Mouse (Mus musculus) layer of hippocampus, adult 2 months (tissue): ENCODE data around the gene Anxa6. TPM values are rescaled to one million over a fixed set of nuclear protein-coding genes. Genes with fewer than 3 reads are reported as not detected.

ENCODE experiments used
- DNase-seq, 2 experiments: peaks; one replicate each; pipeline ENCODE4 v3.0.0; 2022; ENCODE audit warnings: low spot score in 2 of 2
- H3K27ac ChIP-seq: fragments of 200-600 bp; 2 replicates; pipeline ENCODE4 v1.8.1; 2022
- H3K4me3 ChIP-seq: fragments of 200-600 bp; 2 replicates; pipeline ENCODE4 v1.8.1; 2022; ENCODE audit warnings: mild to moderate bottlenecking
- CTCF ChIP-seq: fragments of 200-600 bp; conservative IDR thresholded peaks from 2 replicates; pipeline ENCODE4 v1.8.1; 2022; ENCODE audit warnings: antibody characterized with exemption, mild to moderate bottlenecking, moderate library complexity
- total RNA-seq, 2 experiments: library from RNA; stranded (reverse); gene quantifications; 2 replicates each; pipeline ENCODE4 v1.2.3; 2021

Anxa6 gene
- total RNA-seq, 2 experiments from 2014 or later, result 100 to 103 TPM

GRCm38 (mm10) chr11:54981630-54982029 lies 51.6 kb downstream of the Anxa6 start:
- no peak for DNase-seq
- Histone ChIP-seq H3K27ac (no peak overlapping the region), H3K4me3 (no peak overlapping the region)
- TF ChIP-seq CTCF, result no peak

- Histone ChIP-seq H3K4me3 (no peak overlapping the region), H3K27ac (no peak overlapping the region)
- DNase-seq, result no peak
These were observed 55.8 kb downstream of the Anxa6 start for GRCm38 (mm10) chr11:54977385-54977937.

GRCm38 (mm10) chr11:54976351-54976750 lies 56.9 kb downstream of the Anxa6 start:
- H3K4me3 ChIP-seq, result no peak overlapping the region
- no peak for DNase-seq
- TF ChIP-seq CTCF, result no peak
- no peak overlapping the region for H3K27ac ChIP-seq

More at GRCm38 (mm10) chr11:54977385-54977937, 55.8 kb downstream of the Anxa6 start:
- no peak for TF ChIP-seq CTCF

GRCm38 (mm10) chr11:54975756-54976155 lies 57.5 kb downstream of the Anxa6 start:
- H3K27ac ChIP-seq, result no peak overlapping the region
- no peak for DNase-seq
- no peak for TF ChIP-seq CTCF
- H3K4me3 ChIP-seq, result no peak overlapping the region

- no peak for DNase-seq
- Histone ChIP-seq H3K4me3 (no peak overlapping the region), H3K27ac (no peak overlapping the region)
- no peak for TF ChIP-seq CTCF
These were observed 57.9 kb downstream of the Anxa6 start for GRCm38 (mm10) chr11:54975340-54975739.

- no peak overlapping the region for H3K4me3 ChIP-seq
- TF ChIP-seq CTCF, result no peak
- no peak for DNase-seq
These were observed 58.6 kb downstream of the Anxa6 start for GRCm38 (mm10) chr11:54974639-54975038.

GRCm38 (mm10) chr11:54973481-54974212 lies 59.6 kb downstream of the Anxa6 start:
- no peak for TF ChIP-seq CTCF
- peak in 1 of 2 experiments; percentile 10 for DNase-seq
- no peak overlapping the region for H3K4me3 ChIP-seq
- H3K27ac ChIP-seq, result no peak overlapping the region

More at GRCm38 (mm10) chr11:54974639-54975038, 58.6 kb downstream of the Anxa6 start:
- no peak overlapping the region for H3K27ac ChIP-seq

GRCm38 (mm10) chr11:54972789-54973188 lies 60.5 kb downstream of the Anxa6 start:
- DNase-seq, result no peak
- TF ChIP-seq CTCF, result no peak

GRCm38 (mm10) chr11:54972049-54972723 lies 61.1 kb downstream of the Anxa6 start:
- TF ChIP-seq CTCF, result no peak
- no peak for DNase-seq
- H3K4me3 ChIP-seq, result no peak overlapping the region
- no peak overlapping the region for H3K27ac ChIP-seq

More at GRCm38 (mm10) chr11:54972789-54973188, 60.5 kb downstream of the Anxa6 start:
- H3K27ac ChIP-seq, result no peak overlapping the region
- H3K4me3 ChIP-seq, result no peak overlapping the region

- no peak for DNase-seq
- Histone ChIP-seq H3K4me3 (no peak overlapping the region), H3K27ac (no peak overlapping the region)
- TF ChIP-seq CTCF, result no peak
These were observed 61.7 kb downstream of the Anxa6 start for GRCm38 (mm10) chr11:54971365-54972048.

- Histone ChIP-seq H3K4me3 (no peak overlapping the region), H3K27ac (no peak overlapping the region)
- TF ChIP-seq CTCF, result no peak
- DNase-seq, result no peak
These were observed 68.0 kb downstream of the Anxa6 start for GRCm38 (mm10) chr11:54965234-54965633.

GRCm38 (mm10) chr11:54962810-54963209 lies 70.4 kb downstream of the Anxa6 start, which contains the start of gene Tnip1:
Gene Tnip1 (minus strand): TSS chr11:54962917.
- no peak for DNase-seq
- no peak within 1 kb of the TSS for H3K4me3 ChIP-seq
- no peak for TF ChIP-seq CTCF
- no peak within 1 kb of the TSS for H3K27ac ChIP-seq

- no peak for TF ChIP-seq CTCF
- no peak for DNase-seq
- Histone ChIP-seq H3K4me3 (no peak overlapping the region), H3K27ac (no peak overlapping the region)
These were observed 71.3 kb downstream of the Anxa6 start for GRCm38 (mm10) chr11:54961921-54962320.
